Mouse (Mus musculus) layer of hippocampus, postnatal 14 days (tissue): ENCODE data around the gene Eci3. TPM values are rescaled to one million over a fixed set of nuclear protein-coding genes. Genes with fewer than 3 reads are reported as not detected.
"Not testable (repeated sequence)": the region's sequence is repeated elsewhere in the genome, so short reads cannot be mapped to it uniquely, and the experiment has no call there.

Source experiments
- DNase-seq, 2 experiments: peaks; one replicate each; pipeline ENCODE4 v3.0.0; 2021 to 2022; ENCODE audit warnings: low spot score in 2 of 2, mixed read lengths in 1 of 2
- long read RNA-seq, 2 experiments: library from polyadenylated mRNA; stranded (forward); transcript quantifications; one replicate each; pipeline ENCODE4 v2.0.0; 2021
- total RNA-seq, 2 experiments: library from RNA; stranded (reverse); gene quantifications; 2 replicates each; pipeline ENCODE4 v1.2.3; 2021

Eci3 gene
- under 1 TPM in 1 of 2 experiments, not detected in 1; 0.74 TPM for total RNA-seq
- long read RNA-seq, experiment 1, result 0 reads
- long read RNA-seq, experiment 2, result 0 reads

DNA sequence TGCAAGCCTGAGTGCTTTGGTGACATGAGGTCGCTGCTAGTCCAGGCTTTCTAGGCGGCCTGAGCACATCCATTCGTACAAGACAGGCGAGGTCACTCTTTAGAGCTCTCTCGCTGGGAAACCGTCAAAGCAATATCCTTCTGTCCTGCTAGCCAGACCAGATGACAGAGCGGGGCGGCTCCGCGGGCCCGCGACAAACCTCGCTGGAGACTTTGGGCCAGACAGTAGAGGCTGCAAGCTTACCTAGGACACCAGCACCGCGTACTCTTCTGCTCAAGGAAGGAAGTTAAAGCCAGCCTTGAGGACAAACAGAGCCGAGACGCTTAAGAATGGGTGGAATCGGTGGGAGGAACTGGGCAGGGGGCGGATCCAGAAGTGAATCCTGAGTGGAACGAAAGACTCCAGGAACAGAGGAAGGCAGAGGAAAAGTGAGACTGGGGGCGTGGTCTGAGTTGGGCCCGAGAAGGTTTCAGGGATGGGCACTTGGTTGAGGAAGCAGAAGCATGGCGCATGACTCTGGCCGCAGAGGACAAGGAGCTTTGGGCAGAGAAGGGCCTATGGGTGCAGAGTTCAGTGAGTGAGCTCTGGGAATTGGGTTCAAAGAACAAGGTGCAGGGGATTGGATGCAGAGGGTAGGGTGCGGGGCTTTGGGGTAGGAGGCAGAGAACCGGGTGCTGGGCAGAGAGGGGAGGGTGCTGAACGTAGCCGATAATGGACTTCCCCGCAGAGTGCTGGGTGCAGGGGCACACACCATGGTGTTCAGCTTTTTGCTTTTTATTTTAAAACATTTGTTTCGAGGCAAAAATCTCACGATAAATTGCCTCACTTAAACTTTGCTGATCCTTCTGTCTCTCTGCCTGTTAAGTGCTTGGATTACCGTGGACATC is at the start of gene Eci3:
Gene Eci3, minus strand, starts transcription at position 300 of the 887 bp plus-strand sequence.
- DNase-seq, result no peak

DNA sequence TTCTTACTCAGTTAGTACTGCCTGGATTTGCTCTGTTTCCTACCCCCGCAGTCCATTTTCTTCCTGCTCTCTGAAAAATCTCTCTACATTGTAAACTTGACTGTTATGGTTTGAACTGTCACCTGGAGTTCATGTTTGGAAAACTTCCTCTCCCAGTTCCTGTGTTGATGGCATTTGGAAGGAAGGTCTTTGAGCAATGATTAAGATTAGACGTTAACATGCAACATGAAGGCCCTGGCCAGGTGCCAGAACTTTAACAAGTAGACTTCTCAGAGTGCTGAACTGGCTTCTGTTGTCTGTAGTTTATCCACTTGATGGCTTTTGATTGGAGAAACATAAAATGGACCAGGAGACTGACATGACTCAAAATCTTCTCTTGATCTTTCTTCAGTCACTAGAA is 32.3 kb upstream of the Eci3 start:
- DNase-seq, result no peak

- peak; percentile 83 to 93 for DNase-seq
Measured at GRCm38 (mm10) chr13:34993983-34994811, 30.6 kb upstream of the Eci3 start.

DNA sequence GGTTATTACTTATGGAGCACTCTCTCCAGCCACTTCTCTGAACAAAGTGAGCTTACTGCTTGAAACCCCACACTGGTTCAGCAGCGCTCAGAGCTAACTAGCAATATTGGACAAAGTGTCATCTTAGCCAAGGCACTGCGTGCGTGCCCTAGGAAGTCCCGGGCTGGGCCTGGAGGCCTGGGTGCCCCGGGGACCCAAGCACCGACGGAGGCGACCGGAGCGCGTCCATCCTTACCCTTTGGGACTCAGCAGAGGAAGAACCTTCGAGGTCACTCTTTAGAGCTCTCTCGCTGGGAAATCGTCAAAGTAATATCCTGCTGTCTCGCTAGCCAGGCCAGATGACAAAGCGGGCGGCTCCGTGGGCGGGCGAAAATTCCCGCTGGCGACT is 30.0 kb upstream of the Eci3 start:
- no peak for DNase-seq

DNA sequence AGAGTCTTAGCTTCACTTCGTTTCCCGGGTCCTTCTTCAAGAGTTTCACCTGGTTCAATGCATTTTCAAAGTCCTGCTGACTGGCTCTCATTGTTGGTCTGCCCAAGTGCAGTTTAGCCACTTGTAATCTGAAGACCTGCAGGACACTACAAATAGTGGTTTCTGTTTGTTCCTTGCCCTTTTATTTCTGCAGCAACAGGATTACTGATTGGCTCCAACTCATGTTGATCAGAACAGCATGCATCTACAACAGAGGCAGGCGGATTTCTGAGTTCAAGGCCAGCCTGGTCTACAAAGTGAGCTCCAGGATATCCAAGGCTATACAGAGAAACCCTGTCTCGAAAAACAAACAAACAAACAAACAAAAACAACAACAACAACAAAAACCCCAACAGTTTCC is 29.5 kb upstream of the Eci3 start:
- DNase-seq, result no peak

DNA sequence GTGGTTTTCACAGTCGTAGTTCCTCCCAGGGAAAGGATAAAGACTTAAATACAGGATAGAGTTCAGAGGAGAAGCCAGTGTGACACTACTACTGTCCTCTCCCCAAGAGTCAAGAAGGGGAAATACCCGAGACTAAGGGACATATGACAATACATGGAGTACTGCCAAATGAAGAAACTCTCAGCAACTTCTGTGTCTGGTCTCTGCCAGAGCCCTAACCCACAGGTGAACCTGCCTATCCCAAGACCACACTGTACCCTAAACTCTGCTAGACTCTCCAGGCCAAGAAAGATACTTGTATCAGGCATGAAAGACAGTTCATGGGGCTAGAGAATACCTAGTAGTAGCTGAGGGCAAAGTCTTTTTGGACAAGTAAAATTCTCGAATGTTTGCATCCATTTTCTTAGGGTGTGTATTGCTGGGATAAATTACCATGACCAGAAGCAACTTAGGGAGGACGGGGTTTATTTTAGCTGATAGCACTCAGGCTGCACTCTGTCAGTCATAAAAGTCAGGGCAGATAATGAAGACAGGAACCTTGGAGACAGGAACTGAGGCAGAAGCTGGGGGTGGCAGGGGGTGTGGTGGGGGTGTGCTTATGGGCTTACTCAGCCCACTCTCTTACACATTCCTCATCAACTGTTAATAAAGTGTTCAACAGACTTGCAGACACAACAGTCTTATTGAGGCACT is 28.1 kb upstream of the Eci3 start:
- no peak for DNase-seq

- not testable (repeated sequence) for DNase-seq
Measured at GRCm38 (mm10) chr13:34983479-34983878, 19.9 kb upstream of the Eci3 start.

GRCm38 (mm10) chr13:34978635-34979034 is 15.0 kb upstream of the Eci3 start:
- DNase-seq, result not testable (repeated sequence)

DNA sequence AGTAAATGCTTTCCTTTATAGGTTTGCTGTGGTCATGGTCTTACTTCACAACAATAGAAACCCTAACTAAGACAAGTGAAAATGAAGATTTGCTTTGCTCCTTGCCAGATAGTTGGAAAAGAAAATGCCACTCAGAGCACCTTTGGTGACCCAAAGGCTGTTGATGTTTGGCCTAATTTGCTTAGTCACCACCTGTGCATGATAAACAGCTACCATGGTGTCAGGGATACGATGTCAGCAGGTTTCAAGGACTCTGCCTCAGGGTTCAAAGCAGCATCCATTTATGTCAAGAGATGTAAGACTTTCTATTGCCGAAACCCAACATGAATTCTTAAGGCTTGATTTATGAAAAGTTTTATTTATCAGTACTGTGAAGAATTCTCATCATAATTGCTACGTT is 13.8 kb upstream of the Eci3 start:
- no peak for DNase-seq

DNA sequence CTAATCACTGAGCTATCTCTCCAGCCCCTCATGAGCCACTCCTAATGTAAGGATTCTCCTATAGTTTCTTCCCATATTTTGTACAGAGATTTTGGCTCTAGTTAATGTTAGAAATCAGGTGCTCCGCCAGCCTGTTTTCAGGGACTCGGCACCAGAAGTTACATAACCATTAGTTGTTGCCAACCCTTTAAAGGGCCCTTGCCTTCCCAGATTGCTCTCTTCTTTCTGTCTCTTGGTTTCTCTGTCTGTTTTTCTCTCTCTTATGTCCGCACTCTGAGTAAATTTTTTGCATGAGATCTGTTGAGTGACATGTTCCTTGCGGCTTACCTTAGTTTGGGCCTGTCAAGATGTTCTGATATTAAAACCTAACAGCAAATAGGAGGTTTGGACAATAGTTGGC is 12.5 kb upstream of the Eci3 start:
- no peak for DNase-seq

DNA sequence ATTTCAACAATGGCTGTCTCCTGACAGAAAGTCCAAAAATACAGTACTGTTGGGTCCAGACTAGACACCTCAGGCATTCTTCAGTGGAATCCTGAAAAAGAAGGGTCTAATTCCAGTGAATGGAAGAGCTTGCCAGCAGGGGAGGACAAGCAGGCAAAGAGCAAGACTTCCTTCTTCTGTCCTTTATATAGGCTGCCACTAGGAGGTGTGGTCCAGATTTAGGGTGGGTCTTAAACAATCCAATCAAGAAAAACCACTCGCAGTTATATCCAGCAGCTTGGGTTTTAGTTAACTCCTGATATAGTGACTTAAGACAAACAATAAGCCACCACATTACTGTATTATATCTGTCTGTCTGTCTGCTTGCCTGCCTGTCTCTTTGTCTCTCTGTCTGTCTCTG is 10.2 kb upstream of the Eci3 start:
- no peak for DNase-seq

DNA sequence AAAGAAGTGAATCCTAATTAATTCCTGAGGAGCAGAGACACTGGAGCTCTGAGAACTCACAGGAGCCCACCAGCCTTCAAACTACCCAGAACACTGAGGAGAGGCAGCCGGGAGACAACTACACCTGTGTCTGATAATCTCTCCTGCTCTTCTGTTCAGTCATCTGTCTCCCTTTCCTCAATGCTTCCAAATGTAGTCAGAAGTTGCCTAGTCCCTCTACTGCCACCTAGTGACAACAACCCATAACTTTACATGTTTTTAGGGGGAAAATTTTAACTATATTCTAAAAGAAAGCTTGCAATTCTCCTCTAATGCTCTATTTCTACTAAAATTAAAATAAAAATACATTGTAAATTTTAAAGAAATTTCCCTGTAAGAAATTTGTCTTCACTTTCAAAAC is 9.5 kb upstream of the Eci3 start:
- DNase-seq, result no peak

- not testable (repeated sequence) for DNase-seq
Measured at GRCm38 (mm10) chr13:34972456-34972855, 8.8 kb upstream of the Eci3 start.

GRCm38 (mm10) chr13:34965647-34966046 is 2.0 kb upstream of the Eci3 start:
- DNase-seq, result not testable (repeated sequence)

DNA sequence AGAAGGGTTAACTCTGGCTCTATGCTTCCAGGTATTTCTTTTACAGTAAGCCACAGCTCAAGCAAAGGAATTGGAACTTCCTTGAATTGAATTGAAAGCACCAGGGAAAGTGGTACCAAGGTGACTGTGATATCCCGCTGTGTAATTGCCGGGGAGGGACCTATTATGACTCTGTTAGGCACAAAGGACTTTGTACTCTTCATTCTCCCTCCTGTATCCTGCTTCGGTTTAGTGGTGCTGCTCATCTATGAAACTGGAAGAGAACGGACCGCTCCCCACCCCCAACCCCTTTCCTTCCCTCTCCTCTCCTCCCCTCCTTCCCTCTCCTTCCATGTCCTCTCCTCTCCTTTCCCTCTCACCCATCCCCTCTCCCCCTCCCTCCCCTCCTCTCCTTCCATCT is 1.3 kb upstream of the Eci3 start:
- no peak for DNase-seq

GRCm38 (mm10) chr13:34964419-34964818 is 809 bp upstream of the Eci3 start:
- no peak for DNase-seq

DNA sequence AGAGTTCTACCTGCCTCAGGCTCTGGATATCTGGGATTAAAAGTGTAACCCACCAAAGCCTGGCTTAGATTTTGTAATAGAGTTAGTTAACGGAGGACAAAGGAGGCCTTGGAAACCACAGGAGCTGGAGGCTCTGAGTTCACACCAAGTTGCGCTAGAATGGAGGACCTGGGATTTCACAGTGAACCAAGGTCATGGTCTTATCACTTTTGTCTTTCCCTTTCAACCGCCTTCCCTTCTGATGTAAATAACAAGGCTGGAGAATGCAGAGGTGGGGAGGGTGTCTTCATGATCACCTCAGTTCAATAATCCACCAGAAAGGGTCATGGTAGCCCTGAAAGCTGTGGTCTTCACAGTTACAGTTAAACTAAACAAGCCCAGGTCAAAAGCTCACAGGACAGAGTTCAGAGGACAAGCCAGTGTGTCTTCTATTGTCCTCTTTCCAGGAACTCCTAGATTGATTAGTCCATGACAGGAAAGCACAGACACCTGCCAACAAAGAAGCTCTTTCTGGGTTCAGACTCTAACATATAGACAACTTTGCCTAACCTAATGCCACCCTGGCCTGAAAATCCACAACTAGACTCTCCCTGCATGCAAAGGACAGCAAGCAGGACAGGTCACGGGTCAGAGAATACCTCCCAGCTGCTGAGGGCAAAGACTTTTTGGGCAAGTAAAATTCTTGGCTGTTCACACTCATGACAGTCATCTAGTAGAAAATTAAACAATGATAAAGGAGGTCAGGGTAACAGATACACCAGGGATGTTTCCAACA is 2.4 kb downstream of the Eci3 start:
- DNase-seq, result no peak

DNA sequence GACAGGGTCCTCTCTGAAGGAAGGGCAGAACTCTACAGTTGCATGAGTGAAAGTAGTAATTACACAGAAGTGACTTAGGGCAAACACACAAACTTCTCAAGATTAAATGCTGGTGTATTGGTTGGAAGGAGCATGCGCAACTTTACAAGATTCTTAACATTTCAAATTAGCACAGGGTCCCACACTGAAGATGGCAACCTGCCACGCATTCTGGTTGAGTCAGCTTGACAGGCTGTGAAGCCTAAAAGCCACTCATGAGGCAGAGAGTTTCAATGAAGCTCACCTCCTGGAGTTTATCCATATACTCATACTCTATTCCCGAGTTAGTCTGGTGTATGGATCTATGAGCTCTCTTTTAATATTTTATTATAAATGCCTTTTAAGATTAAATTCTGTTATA is 5.5 kb downstream of the Eci3 start:
- not testable (repeated sequence) for DNase-seq

- DNase-seq, result no peak
Measured at GRCm38 (mm10) chr13:34956901-34957300, 6.7 kb downstream of the Eci3 start.

DNA sequence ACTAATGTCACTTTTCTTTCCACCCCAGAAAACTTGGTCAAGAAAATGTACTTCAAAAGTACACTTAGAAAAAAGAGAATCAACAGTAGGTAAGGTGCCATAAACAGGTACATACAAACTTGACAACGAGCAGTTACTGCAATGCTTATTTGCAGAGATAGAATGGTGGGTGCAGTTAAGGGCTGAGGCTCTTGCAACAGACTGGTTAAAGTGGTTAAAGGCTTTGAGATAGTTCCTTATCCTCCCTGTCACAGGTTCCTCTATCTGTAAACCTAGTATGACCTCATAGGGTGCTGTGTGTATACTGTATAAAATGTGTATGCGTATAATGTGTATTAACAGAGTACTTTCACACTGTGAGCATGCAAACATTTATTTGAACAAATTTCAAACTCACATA is 12.2 kb downstream of the Eci3 start:
- DNase-seq, result not testable (repeated sequence)

DNA sequence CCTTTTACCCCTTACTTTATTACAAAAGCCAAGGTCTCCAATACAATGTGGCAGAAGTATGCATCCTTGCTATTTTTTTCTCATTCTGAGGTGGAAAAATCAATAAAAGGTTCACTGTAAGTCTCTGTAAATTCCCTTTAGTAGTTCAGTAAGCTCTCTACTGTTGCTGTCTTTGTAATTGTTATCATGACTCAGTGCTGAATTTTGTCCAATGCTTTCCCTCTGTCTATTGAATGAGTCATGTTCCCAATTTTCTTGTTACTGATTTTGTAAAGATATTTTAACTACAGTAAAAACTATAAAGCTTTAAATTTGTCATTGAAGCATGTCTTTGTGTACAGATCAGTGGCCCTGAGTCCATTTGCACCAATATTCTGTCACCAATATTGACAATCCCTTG is 21.2 kb downstream of the Eci3 start:
- DNase-seq, result no peak
